Mouse (Mus musculus): ENCODE results near the gene Mmp14.

GRCm38 (mm10) chr14:54431334-54432077 lies at the start of gene Mmp14:
- TF ChIP-seq CTCF (IDR thresholded peaks at IDR 0.05; ENCODE audit: control insufficient read depth, insufficient read depth, low read length) (no peak), POLR2A (IDR thresholded peaks at IDR 0.05; ENCODE audit: borderline replicate concordance, control insufficient read depth, low read depth, low read length) (no peak)
